1 mouse cellular context compared by ENCODE assay signal in the genomic region with DNA sequence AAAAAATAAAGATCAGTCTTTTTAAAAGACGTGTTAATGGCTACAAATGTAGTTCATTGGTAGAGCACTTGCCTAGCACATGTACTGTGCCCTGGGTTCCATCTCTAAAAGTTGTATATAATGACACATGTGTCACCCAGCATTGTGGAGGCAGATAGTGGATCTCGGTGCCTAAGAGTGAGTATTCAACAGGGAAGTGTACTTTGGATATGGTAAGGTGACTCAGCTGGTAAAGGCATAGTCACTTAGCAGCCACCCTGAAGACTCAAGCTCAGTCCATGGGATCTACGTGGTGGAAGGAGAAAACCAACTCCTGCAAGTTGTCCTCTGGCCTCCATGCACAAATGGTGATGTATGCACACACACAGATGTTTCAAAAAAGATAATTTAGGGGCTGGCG.
TF ChIP-seq lines count a peak whose summit lies in the region.

No protein-coding gene starts in this region.

TF ChIP-seq in MEL, 35 proteins besides CTCF, POLR2A, EP300 and RAD21 (continued from another document):
- no peak for TF ChIP-seq TCF12 (IDR thresholded peaks at IDR 0.05; ENCODE audit: low read depth, low read length)
- no peak for TF ChIP-seq MAFK (IDR thresholded peaks at IDR 0.05; ENCODE audit: borderline replicate concordance, low read depth, low read length)
